Mouse (Mus musculus) heart, postnatal 0 days (tissue): ENCODE data around the gene 4930505A04Rik. TPM values are rescaled to one million over a fixed set of nuclear protein-coding genes. Genes with fewer than 3 reads are reported as not detected.

Experiments
- ATAC-seq: fragments of 200-750 bp; cut with Nextera tagmentation; 2 replicates; pipeline ENCODE4 v1.8.0; 2017; ENCODE audit warnings: low read depth, moderate number of reproducible peaks, moderate library complexity; ENCODE audit not compliant: insufficient read depth
- DNase-seq: peaks from one replicate; pipeline ENCODE4 v3.0.0-alpha.2; 2016; ENCODE audit warnings: low spot score
- H3K27ac ChIP-seq: fragments of 300-500 bp; sonication (generic); 2 replicates; pipeline ENCODE4 v1.5.1; 2014; ENCODE audit warnings: low read depth, mild to moderate bottlenecking
- H3K27me3 ChIP-seq: fragments of 300-500 bp; sonication (generic); 2 replicates; pipeline ENCODE4 v1.6.1; 2014; ENCODE audit warnings: low read length, mixed read lengths; ENCODE audit not compliant: control insufficient read depth, insufficient read depth
- H3K36me3 ChIP-seq: fragments of 300-500 bp; sonication (generic); replicated peaks from 2 replicates; pipeline ENCODE4 v1.6.1; 2014; ENCODE audit warnings: low read length, mixed read lengths; ENCODE audit not compliant: control insufficient read depth, insufficient read depth
- H3K4me1 ChIP-seq: fragments of 300-500 bp; sonication (generic); 2 replicates; pipeline ENCODE4 v1.6.1; 2014; ENCODE audit warnings: antibody characterized with exemption; ENCODE audit not compliant: control insufficient read depth, insufficient read depth
- H3K4me2 ChIP-seq: fragments of 300-500 bp; sonication (generic); 2 replicates; pipeline ENCODE4 v1.6.1; 2014; ENCODE audit warnings: low read depth, mild to moderate bottlenecking, low read length, moderate library complexity
- H3K4me3 ChIP-seq: fragments of 300-500 bp; sonication (generic); 2 replicates; pipeline ENCODE4 v1.5.1; 2014; ENCODE audit warnings: low read depth, low read length
- H3K9ac ChIP-seq: fragments of 300-500 bp; sonication (generic); replicated peaks from 2 replicates; pipeline ENCODE4 v1.6.1; 2014; ENCODE audit warnings: low read depth, low read length, mixed read lengths
- H3K9me3 ChIP-seq: fragments of 300-500 bp; sonication (generic); replicated peaks from 2 replicates; pipeline ENCODE4 v1.6.1; 2016; ENCODE audit warnings: low read length; ENCODE audit not compliant: control insufficient read depth
- CTCF ChIP-seq: IDR thresholded peaks from 2 replicates; pipeline ENCODE4 v1.5.1; 2016; ENCODE audit warnings: antibody characterized with exemption, control low read depth, low read depth
- EP300 ChIP-seq: IDR thresholded peaks from 2 replicates; pipeline ENCODE4 v1.6.1; 2016; ENCODE audit warnings: antibody characterized with exemption, low read depth
- WGBS: fragments of 180-500 bp; shearing (Covaris S2); extraction: QIAGEN DNeasy Blood & Tissue Kit; methylation state at CpG from one replicate; pipeline ENCODE4 v1.1.7; 2014; 5-methylcytosine and 5-hydroxymethylcytosine counted together
- polyA plus RNA-seq: library from polyadenylated mRNA; unstranded; fragments of >200 nt; fragmentation: Nextera tagmentation; extraction: Ambion mirVana; gene quantifications from 2 replicates; pipeline ENCODE4 v1.2.1, GENCODE M21; 2015
- total RNA-seq: library from RNA; depleted of rRNA; stranded (reverse); fragments of >200 nt; gene quantifications from 2 replicates; pipeline ENCODE4 v1.2.3, GENCODE M21; 2014; ENCODE audit warnings: low replicate concordance; rRNA removed

Gene 4930505A04Rik
- total RNA-seq (not detected in 2 replicates), polyA plus RNA-seq (not detected in 2 replicates)

DNA sequence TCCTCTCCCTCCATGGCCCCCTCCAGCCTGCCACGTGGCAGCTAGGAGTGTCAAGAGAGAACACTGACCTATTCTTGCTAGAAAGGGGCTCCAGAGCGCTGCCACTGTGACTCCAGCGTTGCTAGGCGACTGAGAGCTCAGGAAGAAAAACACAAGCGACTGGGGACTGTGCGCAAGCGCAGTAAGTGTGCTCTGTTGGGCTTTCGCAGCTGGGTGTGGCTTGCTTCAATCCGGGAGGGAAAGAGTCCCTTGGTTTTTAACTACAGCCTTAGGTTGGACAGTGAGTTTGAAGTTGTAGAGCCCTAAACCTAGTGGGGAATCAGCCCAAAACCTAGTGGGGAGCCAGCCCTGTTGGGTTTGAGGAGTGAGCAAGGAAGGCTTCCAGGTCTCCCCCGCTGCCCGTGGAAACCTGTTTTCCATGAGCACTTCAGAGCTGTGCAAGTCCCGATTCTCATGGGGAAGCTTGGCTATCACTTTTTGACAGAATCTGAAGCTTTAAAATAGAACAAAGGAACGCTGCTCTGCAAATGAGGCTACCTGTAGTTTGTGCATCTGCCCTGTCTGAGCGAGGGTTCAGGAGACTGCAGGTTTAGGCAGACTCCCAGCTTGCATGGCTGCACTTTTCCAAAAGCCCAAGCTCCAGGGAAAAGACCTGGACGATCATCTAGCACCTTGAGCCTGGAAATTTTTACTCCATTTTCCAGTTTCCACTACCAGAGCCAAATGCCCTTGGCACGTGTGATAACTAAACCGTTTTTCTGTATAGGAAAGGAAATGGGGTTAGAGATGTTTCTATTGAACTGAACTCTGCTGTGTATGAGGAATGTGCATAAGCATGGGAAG is at the start of gene 4930505A04Rik:
TSS of gene 4930505A04Rik (minus strand) at position 77 of the 843 bp plus-strand sequence.
- Histone ChIP-seq H3K36me3 (no peaks in the 10 kb centered on the region), H3K4me1 (peaks cover 5% of the 10 kb centered on the region), H3K4me2 (peak within 1 kb of the TSS; percentile 70), H3K9me3 (no peaks in the 10 kb centered on the region), H3K27me3 (no peaks in the 10 kb centered on the region), H3K4me3 (peak within 1 kb of the TSS; percentile 51), H3K27ac (peak within 1 kb of the TSS; percentile 83), H3K9ac (peak within 1 kb of the TSS; percentile 64)
- peak; percentile 98 for DNase-seq
- TF ChIP-seq EP300 (no peak), CTCF (no peak)
- WGBS: 3% methylated on average over 17 of the region's 17 CpGs
- peak; percentile 98 for ATAC-seq

GRCm38 (mm10) chr11:30517133-30517532 is 45.5 kb upstream of the 4930505A04Rik start:
- no peak overlapping the region for H3K9ac ChIP-seq
- H3K4me3 ChIP-seq: no peak overlapping the region
- H3K4me2 ChIP-seq: no peak overlapping the region
- H3K36me3 ChIP-seq: no peaks in the 10 kb centered on the region
- WGBS: 65% methylated on average over 2 of the region's 2 CpGs
- H3K9me3 ChIP-seq: no peaks in the 10 kb centered on the region
- no peaks in the 10 kb centered on the region for H3K4me1 ChIP-seq
- TF ChIP-seq EP300 (no peak), CTCF (no peak)
- H3K27ac ChIP-seq: 0 out of 2 replicates have a peak overlapping the region, but pooled peaks have one; percentile 30
- H3K27me3 ChIP-seq: no peaks in the 10 kb centered on the region
- ATAC-seq (no peak), DNase-seq (no peak)

GRCm38 (mm10) chr11:30508178-30508577 is 36.6 kb upstream of the 4930505A04Rik start:
- Histone ChIP-seq H3K4me3 (no peak overlapping the region), H3K4me2 (no peak overlapping the region), H3K4me1 (no peaks in the 10 kb centered on the region), H3K9ac (no peak overlapping the region), H3K27me3 (no peaks in the 10 kb centered on the region), H3K9me3 (no peaks in the 10 kb centered on the region), H3K36me3 (no peaks in the 10 kb centered on the region), H3K27ac (no peak overlapping the region)
- DNase-seq (no peak), ATAC-seq (no peak)
- WGBS: 89% methylated on average over 4 of the region's 4 CpGs
- TF ChIP-seq CTCF: no peak
- no peak for TF ChIP-seq EP300

GRCm38 (mm10) chr11:30498738-30499355 is 27.2 kb upstream of the 4930505A04Rik start:
- ATAC-seq (peak; percentile 39), DNase-seq (peak; percentile 10)
- H3K36me3 ChIP-seq: no peaks in the 10 kb centered on the region
- peaks cover 14% of the 10 kb centered on the region; the same call in 1 of the 2 replicates for H3K9me3 ChIP-seq
- no peak overlapping the region for H3K4me3 ChIP-seq
- TF ChIP-seq CTCF (no peak), EP300 (no peak)
- no peak overlapping the region for H3K9ac ChIP-seq
- H3K4me1 ChIP-seq: no peaks in the 10 kb centered on the region; the same call in 1 of the 2 replicates
- H3K27me3 ChIP-seq: no peaks in the 10 kb centered on the region
- peak overlapping the region; percentile 54; the same call in 1 of the 2 replicates for H3K27ac ChIP-seq
- 15% methylated on average over 3 of the region's 3 CpGs for WGBS
- H3K4me2 ChIP-seq: no peak overlapping the region

- Histone ChIP-seq H3K36me3 (no peaks in the 10 kb centered on the region), H3K9me3 (peaks cover 14% of the 10 kb centered on the region; the same call in 1 of the 2 replicates), H3K27ac (no peak overlapping the region), H3K9ac (no peak overlapping the region), H3K27me3 (no peaks in the 10 kb centered on the region), H3K4me2 (no peak overlapping the region), H3K4me1 (no peaks in the 10 kb centered on the region; the same call in 1 of the 2 replicates), H3K4me3 (no peak overlapping the region)
- ATAC-seq (no peak), DNase-seq (no peak)
- WGBS: 63% methylated on average over 2 of the region's 2 CpGs
- TF ChIP-seq EP300: no peak
- TF ChIP-seq CTCF: no peak
These were observed 25.5 kb upstream of the 4930505A04Rik start for GRCm38 (mm10) chr11:30497151-30497550.
